Mouse (Mus musculus) thymus, adult 2 months (tissue): ENCODE measurements around the gene Aplp2.

Source experiments
- CTCF ChIP-seq: fragments of 200-500 bp; IDR thresholded peaks from 2 replicates; pipeline ENCODE4 v1.5.1; 2012; ENCODE audit warnings: mild to moderate bottlenecking, control low read depth, low read length, moderate library complexity, borderline replicate concordance; ENCODE audit not compliant: control insufficient read depth, poor library complexity, insufficient read depth; ENCODE audit errors: extremely low read depth
- POLR2A ChIP-seq: fragments of 200-500 bp; IDR thresholded peaks from 2 replicates; pipeline ENCODE4 v1.6.1; 2012; ENCODE audit warnings: mild to moderate bottlenecking, low read length, control low read depth, moderate library complexity; ENCODE audit not compliant: control insufficient read depth, poor library complexity, insufficient read depth; ENCODE audit errors: extremely low read depth

- TF ChIP-seq POLR2A = no peak
- TF ChIP-seq CTCF = no peak
These were observed 68.7 kb downstream of the Aplp2 start for GRCm38 (mm10) chr9:31142924-31143323.
